Mouse (Mus musculus): ENCODE results near the gene Mrps26. TPM values are rescaled to one million over a fixed set of nuclear protein-coding genes. Genes with fewer than 3 reads are reported as not detected.
A peak's percentile ranks its signal among the peaks of the same experiment; 100 is the strongest.

The Mrps26 gene
- polyA plus RNA-seq, 1 experiment from 2014 or later, result 71.8 TPM

GRCm38 (mm10) chr2:130535017-130535416 is 28.5 kb upstream of the Mrps26 start:
- WGBS, result 77% methylated on average over 6 of the region's 6 CpGs
- no peak overlapping the region for H3K27ac ChIP-seq (ENCODE audit: low read length)
- no peak overlapping the region for H3K9ac ChIP-seq (ENCODE audit: low read length)
- H3K4me1 ChIP-seq (replicated peaks; ENCODE audit: control insufficient read depth, insufficient read depth, low read length), result peaks cover 4% of the 10 kb centered on the region; the same call in 1 of the 2 replicates
- ATAC-seq (ENCODE audit: low read depth), result no peak
- H3K27me3 ChIP-seq (ENCODE audit: control insufficient read depth, insufficient read depth, low read depth, low read length), result no peaks in the 10 kb centered on the region
- H3K4me3 ChIP-seq (ENCODE audit: low read length), result no peak overlapping the region
- peaks cover 13% of the 10 kb centered on the region for H3K36me3 ChIP-seq (ENCODE audit: control insufficient read depth, insufficient read depth, low read length)
- no peaks in the 10 kb centered on the region for H3K9me3 ChIP-seq (ENCODE audit: control insufficient read depth, low read length)
- H3K4me2 ChIP-seq (ENCODE audit: low read depth, low read length), result no peak overlapping the region

- H3K36me3 ChIP-seq (ENCODE audit: control insufficient read depth, insufficient read depth, low read length), result peaks cover 16% of the 10 kb centered on the region
- peak; percentile 88 for ATAC-seq (ENCODE audit: low read depth)
- peaks cover 7% of the 10 kb centered on the region; the same call in 1 of the 2 replicates for H3K4me1 ChIP-seq (replicated peaks; ENCODE audit: control insufficient read depth, insufficient read depth, low read length)
- H3K4me2 ChIP-seq (ENCODE audit: low read depth, low read length), result peak overlapping the region; percentile 22; the same call in 1 of the 2 replicates
- peak overlapping the region; percentile 76 for H3K27ac ChIP-seq (ENCODE audit: low read length)
- no peaks in the 10 kb centered on the region for H3K9me3 ChIP-seq (ENCODE audit: control insufficient read depth, low read length)
- 44% methylated on average over 3 of the region's 3 CpGs for WGBS
- no peaks in the 10 kb centered on the region for H3K27me3 ChIP-seq (ENCODE audit: control insufficient read depth, insufficient read depth, low read depth, low read length)
- H3K9ac ChIP-seq (ENCODE audit: low read length), result no peak overlapping the region
- H3K4me3 ChIP-seq (ENCODE audit: low read length), result no peak overlapping the region
These were observed 26.7 kb upstream of the Mrps26 start for GRCm38 (mm10) chr2:130536890-130537289.

- Histone ChIP-seq H3K27ac (ENCODE audit: low read length) (no peak overlapping the region), H3K9ac (ENCODE audit: low read length) (no peak overlapping the region), H3K4me1 (replicated peaks; ENCODE audit: control insufficient read depth, insufficient read depth, low read length) (peaks cover 7% of the 10 kb centered on the region; the same call in 1 of the 2 replicates), H3K27me3 (ENCODE audit: control insufficient read depth, insufficient read depth, low read depth, low read length) (no peaks in the 10 kb centered on the region), H3K4me3 (ENCODE audit: low read length) (no peak overlapping the region), H3K36me3 (ENCODE audit: control insufficient read depth, insufficient read depth, low read length) (peaks cover 15% of the 10 kb centered on the region), H3K4me2 (ENCODE audit: low read depth, low read length) (no peak overlapping the region), H3K9me3 (ENCODE audit: control insufficient read depth, low read length) (no peaks in the 10 kb centered on the region)
- 78% methylated on average over 8 of the region's 8 CpGs for WGBS
- no peak for ATAC-seq (ENCODE audit: low read depth)
These were observed 24.5 kb upstream of the Mrps26 start for GRCm38 (mm10) chr2:130538876-130539546.

- Histone ChIP-seq H3K27ac (ENCODE audit: low read length) (no peak overlapping the region), H3K27me3 (ENCODE audit: control insufficient read depth, insufficient read depth, low read depth, low read length) (no peaks in the 10 kb centered on the region), H3K4me1 (replicated peaks; ENCODE audit: control insufficient read depth, insufficient read depth, low read length) (peaks cover 7% of the 10 kb centered on the region; the same call in 1 of the 2 replicates), H3K36me3 (ENCODE audit: control insufficient read depth, insufficient read depth, low read length) (peaks cover 23% of the 10 kb centered on the region), H3K9me3 (ENCODE audit: control insufficient read depth, low read length) (no peaks in the 10 kb centered on the region), H3K4me2 (ENCODE audit: low read depth, low read length) (no peak overlapping the region), H3K9ac (ENCODE audit: low read length) (no peak overlapping the region), H3K4me3 (ENCODE audit: low read length) (no peak overlapping the region)
- ATAC-seq (ENCODE audit: low read depth), result no peak
- WGBS, result 56% methylated on average over 9 of the region's 9 CpGs
These were observed 23.3 kb upstream of the Mrps26 start for GRCm38 (mm10) chr2:130540266-130540665.

GRCm38 (mm10) chr2:130546957-130547356 is 16.6 kb upstream of the Mrps26 start:
- no peaks in the 10 kb centered on the region for H3K4me1 ChIP-seq (replicated peaks; ENCODE audit: control insufficient read depth, insufficient read depth, low read length)
- no peak for ATAC-seq (ENCODE audit: low read depth)
- no peak overlapping the region for H3K4me2 ChIP-seq (ENCODE audit: low read depth, low read length)
- no peaks in the 10 kb centered on the region for H3K27me3 ChIP-seq (ENCODE audit: control insufficient read depth, insufficient read depth, low read depth, low read length)
- H3K9me3 ChIP-seq (ENCODE audit: control insufficient read depth, low read length), result no peaks in the 10 kb centered on the region
- no peak overlapping the region for H3K4me3 ChIP-seq (ENCODE audit: low read length)
- WGBS, result 84% methylated on average over 8 of the region's 8 CpGs
- H3K36me3 ChIP-seq (ENCODE audit: control insufficient read depth, insufficient read depth, low read length), result peaks cover 27% of the 10 kb centered on the region
- no peak overlapping the region for H3K9ac ChIP-seq (ENCODE audit: low read length)
- no peak overlapping the region for H3K27ac ChIP-seq (ENCODE audit: low read length)

- Histone ChIP-seq H3K4me1 (replicated peaks; ENCODE audit: control insufficient read depth, insufficient read depth, low read length) (no peaks in the 10 kb centered on the region), H3K4me2 (ENCODE audit: low read depth, low read length) (no peak overlapping the region), H3K27me3 (ENCODE audit: control insufficient read depth, insufficient read depth, low read depth, low read length) (no peaks in the 10 kb centered on the region), H3K4me3 (ENCODE audit: low read length) (no peak overlapping the region), H3K9ac (ENCODE audit: low read length) (no peak overlapping the region), H3K36me3 (ENCODE audit: control insufficient read depth, insufficient read depth, low read length) (peaks cover 13% of the 10 kb centered on the region), H3K27ac (ENCODE audit: low read length) (no peak overlapping the region), H3K9me3 (ENCODE audit: control insufficient read depth, low read length) (no peaks in the 10 kb centered on the region)
- 89% methylated on average over 7 of the region's 7 CpGs for WGBS
- no peak for ATAC-seq (ENCODE audit: low read depth)
These were observed 8.7 kb upstream of the Mrps26 start for GRCm38 (mm10) chr2:130554841-130555240.

GRCm38 (mm10) chr2:130556292-130556691 is 7.2 kb upstream of the Mrps26 start:
- no peaks in the 10 kb centered on the region for H3K27me3 ChIP-seq (ENCODE audit: control insufficient read depth, insufficient read depth, low read depth, low read length)
- peaks cover 13% of the 10 kb centered on the region for H3K36me3 ChIP-seq (ENCODE audit: control insufficient read depth, insufficient read depth, low read length)
- no peak overlapping the region for H3K9ac ChIP-seq (ENCODE audit: low read length)
- no peak for ATAC-seq (ENCODE audit: low read depth)
- no peaks in the 10 kb centered on the region for H3K4me1 ChIP-seq (replicated peaks; ENCODE audit: control insufficient read depth, insufficient read depth, low read length)
- 82% methylated on average over 1 of the region's 1 CpGs for WGBS
- no peak overlapping the region for H3K27ac ChIP-seq (ENCODE audit: low read length)
- H3K4me3 ChIP-seq (ENCODE audit: low read length), result no peak overlapping the region
- H3K9me3 ChIP-seq (ENCODE audit: control insufficient read depth, low read length), result no peaks in the 10 kb centered on the region
- no peak overlapping the region for H3K4me2 ChIP-seq (ENCODE audit: low read depth, low read length)

- ATAC-seq (ENCODE audit: low read depth), result no peak
- WGBS, result 93% methylated on average over 2 of the region's 2 CpGs
- no peaks in the 10 kb centered on the region for H3K9me3 ChIP-seq (ENCODE audit: control insufficient read depth, low read length)
- H3K27ac ChIP-seq (ENCODE audit: low read length), result no peak overlapping the region
- H3K27me3 ChIP-seq (ENCODE audit: control insufficient read depth, insufficient read depth, low read depth, low read length), result no peaks in the 10 kb centered on the region
- H3K4me3 ChIP-seq (ENCODE audit: low read length), result no peak overlapping the region
- no peak overlapping the region for H3K9ac ChIP-seq (ENCODE audit: low read length)
- peaks cover 9% of the 10 kb centered on the region for H3K36me3 ChIP-seq (ENCODE audit: control insufficient read depth, insufficient read depth, low read length)
- H3K4me2 ChIP-seq (ENCODE audit: low read depth, low read length), result no peak overlapping the region
- no peaks in the 10 kb centered on the region for H3K4me1 ChIP-seq (replicated peaks; ENCODE audit: control insufficient read depth, insufficient read depth, low read length)
These were observed 6.1 kb upstream of the Mrps26 start for GRCm38 (mm10) chr2:130557462-130557861.

GRCm38 (mm10) chr2:130558015-130558414 is 5.5 kb upstream of the Mrps26 start:
- Histone ChIP-seq H3K4me1 (replicated peaks; ENCODE audit: control insufficient read depth, insufficient read depth, low read length) (peaks cover 2% of the 10 kb centered on the region; the same call in 1 of the 2 replicates), H3K4me3 (ENCODE audit: low read length) (no peak overlapping the region), H3K9ac (ENCODE audit: low read length) (no peak overlapping the region), H3K36me3 (ENCODE audit: control insufficient read depth, insufficient read depth, low read length) (peaks cover 9% of the 10 kb centered on the region), H3K9me3 (ENCODE audit: control insufficient read depth, low read length) (no peaks in the 10 kb centered on the region), H3K27ac (ENCODE audit: low read length) (no peak overlapping the region), H3K4me2 (ENCODE audit: low read depth, low read length) (no peak overlapping the region), H3K27me3 (ENCODE audit: control insufficient read depth, insufficient read depth, low read depth, low read length) (no peaks in the 10 kb centered on the region)
- no peak for ATAC-seq (ENCODE audit: low read depth)
- 70% methylated on average over 2 of the region's 2 CpGs for WGBS

All from lung, embryonic 16.5 days (tissue).